Mouse (Mus musculus): ENCODE data around the gene Zfp408.
"Not testable (repeated sequence)": the region's sequence is repeated elsewhere in the genome, so short reads cannot be mapped to it uniquely, and the experiment has no call there.

Zfp408 gene

GRCm38 (mm10) chr2:91609370-91609769, 40.2 kb downstream of the Zfp408 start:
- not testable (repeated sequence) for DNase-seq (ENCODE audit: low spot score)

DNA sequence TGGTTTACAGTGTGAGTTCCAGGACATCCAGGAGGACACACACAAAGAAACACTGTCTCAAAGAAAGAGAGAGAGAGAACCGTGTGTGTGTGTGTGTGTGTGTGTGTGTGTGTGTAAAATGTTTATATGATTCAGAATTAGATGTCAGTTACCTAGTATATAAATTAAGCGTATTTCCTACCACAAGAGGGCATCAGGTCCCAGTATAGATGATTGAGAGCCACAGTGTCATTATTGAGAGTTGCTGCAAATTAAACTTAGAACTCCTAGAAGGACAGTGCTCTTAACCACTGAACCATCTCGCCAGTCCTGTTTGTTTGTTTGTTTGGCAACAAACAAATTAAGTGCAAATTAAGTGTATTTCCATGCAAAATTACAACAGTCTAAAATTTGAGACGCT, 47.2 kb downstream of the Zfp408 start:
- DNase-seq (ENCODE audit: low spot score): no peak

DNA sequence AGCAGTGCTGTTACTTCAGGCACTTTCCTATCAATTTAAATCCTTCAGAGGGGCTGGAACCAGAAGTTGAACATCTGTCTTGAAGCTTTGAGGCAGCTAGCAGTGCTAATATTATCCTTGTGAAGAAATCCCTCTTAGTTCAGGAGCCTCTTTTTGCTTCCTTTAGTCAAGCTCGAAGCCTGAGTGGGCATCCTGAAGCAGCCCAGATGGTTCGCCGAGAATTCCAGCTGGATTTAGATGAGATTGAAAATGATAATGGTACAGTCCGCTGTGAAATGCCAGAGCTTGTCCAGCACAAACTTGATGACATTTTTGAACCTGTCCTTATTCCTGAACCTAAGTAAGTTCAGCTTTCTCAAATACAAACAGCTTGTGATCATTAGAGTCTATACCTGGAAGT, 49.1 kb downstream of the Zfp408 start:
- no peak for DNase-seq (ENCODE audit: low spot score)
